Mouse (Mus musculus) skeletal muscle tissue, postnatal 0 days (tissue): ENCODE data around the gene Abcc5. TPM values are rescaled to one million over a fixed set of nuclear protein-coding genes. Genes with fewer than 3 reads are reported as not detected.

Source experiments
- polyA plus RNA-seq: library from polyadenylated mRNA; unstranded; fragments of >200 nt; fragmentation: Nextera tagmentation; extraction: Ambion mirVana; gene quantifications from 2 replicates; pipeline ENCODE4 v1.2.1, GENCODE M21; 2015

Gene Abcc5
- 28.1 and 28.5 TPM in 2 replicates for polyA plus RNA-seq

DNA sequence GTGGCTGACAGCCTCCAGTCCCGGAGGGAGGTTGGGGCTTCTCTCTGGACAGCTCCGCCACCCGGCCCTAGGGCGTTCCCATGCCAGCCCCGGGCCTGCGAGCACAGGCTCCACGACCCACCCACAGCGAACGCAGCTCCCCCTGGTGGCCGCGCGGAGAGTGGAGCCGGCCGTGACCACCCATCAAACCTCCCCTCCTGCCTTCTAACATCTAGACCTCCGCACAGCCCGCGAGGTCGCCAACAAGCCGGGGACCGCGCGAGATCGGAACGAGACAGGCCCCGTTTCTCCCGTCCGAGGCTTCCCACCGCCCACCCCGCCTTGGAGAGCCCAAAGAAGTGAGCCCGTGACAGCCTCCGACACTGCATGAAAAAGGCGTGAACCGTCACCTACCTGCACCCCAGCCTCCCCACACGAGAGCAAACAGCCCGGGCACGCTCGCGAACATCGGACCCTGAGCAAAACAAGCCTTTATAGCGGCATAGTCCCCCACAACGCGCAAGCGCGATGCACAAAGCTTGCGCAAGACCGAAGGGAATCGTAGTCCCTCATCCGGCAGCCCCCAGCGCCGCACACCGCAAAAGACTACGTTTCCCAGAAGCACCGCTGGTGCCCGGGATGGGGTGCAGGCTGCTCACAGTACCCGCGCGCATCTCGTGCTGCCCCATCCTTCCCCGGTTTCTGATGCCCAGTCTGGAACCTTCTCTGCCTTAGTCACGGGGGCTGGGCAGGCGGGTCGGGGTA is at the start of gene Abcc5:
Abcc5 (minus strand) TSS at position 540 of the 744 bp plus-strand sequence.

DNA sequence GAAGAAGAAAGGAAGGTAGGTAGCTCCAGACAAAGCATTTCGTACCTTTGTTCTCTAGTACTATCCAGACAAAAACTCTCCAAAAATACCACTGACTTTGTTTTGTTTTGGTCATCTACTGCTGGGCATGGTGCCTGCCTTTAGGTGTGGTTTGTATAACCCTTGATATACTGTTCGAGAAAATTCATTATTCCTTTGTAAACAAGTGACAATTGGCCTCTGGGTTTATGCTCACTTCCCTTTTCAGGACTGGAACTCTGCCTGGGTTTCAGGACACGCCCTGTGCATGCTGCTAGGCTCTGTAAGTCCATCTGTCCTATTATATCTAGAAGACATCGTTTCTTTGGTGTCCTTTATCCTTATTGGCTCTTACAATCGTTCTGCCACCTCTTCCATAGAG is 100.9 kb downstream of the Abcc5 start, which contains the start of gene Cyp2ab1:
Cyp2ab1 (minus strand) TSS at position 119 of the 400 bp plus-strand sequence.

DNA sequence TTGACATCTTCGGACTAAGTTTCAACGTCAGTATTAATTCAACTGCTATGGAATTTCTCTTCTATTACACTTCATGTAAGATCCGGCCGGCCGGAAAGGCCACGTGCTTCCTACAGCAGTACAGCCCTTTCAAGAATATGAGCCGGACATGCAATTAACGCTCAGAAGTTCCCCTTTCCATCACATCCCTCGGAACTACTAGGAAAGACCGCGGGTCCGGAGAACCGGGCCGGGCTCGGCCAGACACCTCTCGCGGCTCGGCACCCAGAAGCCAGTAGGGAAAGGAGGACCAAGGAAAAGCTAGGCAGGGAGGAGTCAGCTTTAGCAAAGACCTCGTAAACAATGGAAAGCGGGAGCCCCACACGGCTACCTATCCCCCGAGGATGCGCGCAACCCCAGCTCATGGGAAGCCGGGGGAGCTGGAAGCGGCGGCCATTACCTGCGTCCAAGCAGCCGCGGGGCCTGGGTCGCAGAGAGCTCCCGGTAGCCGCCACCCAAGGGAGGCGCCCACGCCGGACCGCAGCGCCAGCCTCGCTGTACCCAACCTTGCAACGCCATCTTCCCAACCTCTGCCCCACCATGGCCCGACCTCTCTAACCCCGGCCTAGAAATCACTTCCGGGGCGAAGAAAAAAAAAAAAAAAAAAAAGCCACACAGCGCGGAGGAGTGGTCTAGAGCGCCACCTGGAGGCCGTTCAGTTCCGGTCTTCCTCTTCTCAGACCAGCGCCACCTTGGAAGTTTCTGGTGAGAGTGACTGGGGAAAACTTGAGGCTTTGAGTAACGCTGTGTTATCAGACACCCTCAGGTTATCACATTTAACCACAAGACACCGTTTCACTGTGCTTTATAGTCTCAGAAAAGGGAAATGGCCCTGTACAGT is 124.2 kb downstream of the Abcc5 start, which contains the start of gene Parl:
Parl (minus strand) TSS at position 618 of the 880 bp plus-strand sequence.

Other genes with a start within 250 kb of the Abcc5 start
- gene Map6d1, start 185.0 kb downstream of the Abcc5 start, polyA plus RNA-seq: 0.13 and 0.24 TPM in 2 replicates
- gene Parl, start 124.0 kb downstream of the Abcc5 start, polyA plus RNA-seq: 68.9 and 79.8 TPM in 2 replicates
- gene Cyp2ab1, start 101.0 kb downstream of the Abcc5 start, polyA plus RNA-seq: 0.12 and 0.38 TPM in 2 replicates
- 53.9 and 55.8 TPM in 2 replicates for gene Eif2b5, start 72.4 kb upstream of the Abcc5 start, polyA plus RNA-seq
- 12.8 and 13.1 TPM in 2 replicates for gene Dvl3, start 90.6 kb upstream of the Abcc5 start, polyA plus RNA-seq
- gene Ap2m1, start 109.1 kb upstream of the Abcc5 start, polyA plus RNA-seq: 301 and 348 TPM in 2 replicates
- 48.5 and 53.1 TPM in 2 replicates for gene Abcf3, start 122.2 kb upstream of the Abcc5 start, polyA plus RNA-seq
- gene Vwa5b2, start 163.1 kb upstream of the Abcc5 start, polyA plus RNA-seq: 0.16 and 0.21 TPM in 2 replicates
- 13.6 and 14.7 TPM in 2 replicates for gene Eef1akmt4, start 185.2 kb upstream of the Abcc5 start, polyA plus RNA-seq
- not detected in 2 replicates for gene Gm49333, start 185.2 kb upstream of the Abcc5 start, polyA plus RNA-seq
- 14.1 and 15.4 TPM in 2 replicates for gene Alg3, start 185.3 kb upstream of the Abcc5 start, polyA plus RNA-seq
- gene Camk2n2, start 194.9 kb upstream of the Abcc5 start, polyA plus RNA-seq: 0.26 and 0.69 TPM in 2 replicates
- gene Ece2, start 203.4 kb upstream of the Abcc5 start, polyA plus RNA-seq: 0.35 and 0.40 TPM in 2 replicates
- gene Psmd2, start 225.3 kb upstream of the Abcc5 start, polyA plus RNA-seq: 177 and 191 TPM in 2 replicates
- 87.6 and 96.4 TPM in 2 replicates for gene Eif4g1, start 241.9 kb upstream of the Abcc5 start, polyA plus RNA-seq